Mouse (Mus musculus) liver, embryonic 14.5 days (tissue): ENCODE measurements around the gene Tph1. TPM values are rescaled to one million over a fixed set of nuclear protein-coding genes. Genes with fewer than 3 reads are reported as not detected.
A peak's percentile ranks its signal among the peaks of the same experiment; 100 is the strongest.

Experiments used
- ATAC-seq: fragments of 200-750 bp; cut with Nextera tagmentation; 2 replicates; pipeline ENCODE4 v1.8.0; 2017; ENCODE audit warnings: moderate number of reproducible peaks, mild to moderate bottlenecking, moderate library complexity; ENCODE audit not compliant: insufficient read depth
- DNase-seq, 3 experiments: peaks; one replicate each; pipeline ENCODE4 v3.0.0-alpha.2; 2012 to 2013; ENCODE audit warnings: low read depth in 3 of 3, low spot score in 3 of 3
- H3K27ac ChIP-seq: fragments of 300-500 bp; sonication (generic); 2 replicates; pipeline ENCODE4 v1.5.1; 2014; ENCODE audit warnings: moderate library complexity, mild to moderate bottlenecking, control low read depth, inconsistent platforms
- H3K27me3 ChIP-seq: fragments of 300-500 bp; sonication (generic); 2 replicates; pipeline ENCODE4 v1.6.1; 2014; ENCODE audit warnings: mild to moderate bottlenecking, low read length, moderate library complexity; ENCODE audit not compliant: control insufficient read depth, insufficient read depth
- H3K36me3 ChIP-seq: fragments of 300-500 bp; sonication (generic); replicated peaks from 2 replicates; pipeline ENCODE4 v1.6.1; 2014; ENCODE audit warnings: low read depth; ENCODE audit not compliant: control insufficient read depth, insufficient read depth
- H3K4me1 ChIP-seq, 2 experiments: fragments of 200-500 bp in 1 of 2; fragments of 300-500 bp in 1 of 2; sonication (generic) in 1 of 2; replicated peaks; 2 replicates each; pipeline ENCODE4 v1.6.1; 2012 to 2014; ENCODE audit warnings: antibody characterized with exemption in 1 of 2, inconsistent platforms in 1 of 2, low read length in 1 of 2; ENCODE audit not compliant: control insufficient read depth in 2 of 2, insufficient read depth in 2 of 2
- H3K4me2 ChIP-seq: fragments of 300-500 bp; sonication (generic); 2 replicates; pipeline ENCODE4 v1.6.1; 2014; ENCODE audit warnings: low read depth, mild to moderate bottlenecking, control low read depth, moderate library complexity
- H3K4me3 ChIP-seq, 2 experiments: fragments of 200-500 bp in 1 of 2; fragments of 300-500 bp in 1 of 2; sonication (generic) in 1 of 2; 2 replicates each; pipeline ENCODE4 v1.5.1; 2012 to 2014; ENCODE audit warnings: low read depth in 2 of 2, low read length in 2 of 2, mild to moderate bottlenecking in 2 of 2, control low read depth in 1 of 2, inconsistent platforms in 1 of 2, moderate library complexity in 1 of 2; ENCODE audit not compliant: insufficient read depth in 1 of 2
- H3K9ac ChIP-seq: fragments of 300-500 bp; sonication (generic); replicated peaks from 2 replicates; pipeline ENCODE4 v1.6.1; 2014; ENCODE audit warnings: mild to moderate bottlenecking, control low read depth, moderate library complexity
- H3K9me3 ChIP-seq: fragments of 300-500 bp; sonication (generic); 2 replicates; pipeline ENCODE4 v1.6.1; 2016; ENCODE audit warnings: low read length, mixed read lengths; ENCODE audit not compliant: control insufficient read depth
- CTCF ChIP-seq: IDR thresholded peaks from 2 replicates; pipeline ENCODE4 v1.5.1; 2016; ENCODE audit warnings: antibody characterized with exemption, low read depth, control low read depth
- EP300 ChIP-seq: IDR thresholded peaks from 2 replicates; pipeline ENCODE4 v1.6.1; 2016; ENCODE audit warnings: antibody characterized with exemption, low read depth
- WGBS: fragments of 180-500 bp; shearing (Covaris S2); extraction: QIAGEN DNeasy Blood & Tissue Kit; methylation state at CpG from one replicate; pipeline ENCODE4 v1.1.7; 2014; ENCODE audit not compliant: insufficient replicate concordance; 5-methylcytosine and 5-hydroxymethylcytosine counted together
- polyA plus RNA-seq, 2 experiments: library from polyadenylated mRNA; depleted of rRNA in 1 of 2; stranded (reverse) in 1 of 2; unstranded in 1 of 2; fragments of >200 nt; fragmentation: Nextera tagmentation in 1 of 2; extraction: Ambion mirVana in 1 of 2; gene quantifications; 2 replicates each; pipeline versions ENCODE4 v1.2.1 to v1.2.3; 2012 to 2014

Tph1 gene
- polyA plus RNA-seq, 2 experiments, result not detected

- ATAC-seq (no peak), DNase-seq (no peak)
- Histone ChIP-seq H3K4me2 (no peak within 1 kb of the TSS), H3K36me3 (no peaks in the 10 kb centered on the region), H3K4me3 (no peak within 1 kb of the TSS), H3K9ac (no peak within 1 kb of the TSS), H3K9me3 (no peaks in the 10 kb centered on the region), H3K27ac (no peak within 1 kb of the TSS), H3K4me1 (peaks cover 0 to 9% of the 10 kb centered on the region in 2 experiments; a peak in 2 of 4 replicates), H3K27me3 (no peaks in the 10 kb centered on the region)
- TF ChIP-seq EP300 (no peak), CTCF (no peak)
- WGBS, result 64% methylated on average over 5 of the region's 5 CpGs
Measured at GRCm38 (mm10) chr7:46715600-46715999, 43.3 kb upstream of the Tph1 start, which contains the start of gene Saa3. Gene Saa3 (minus strand): TSS chr7:46715700.

- 24% methylated on average over 6 of the region's 6 CpGs for WGBS
- Histone ChIP-seq H3K27me3 (no peaks in the 10 kb centered on the region), H3K4me3 (no peak overlapping the region), H3K9ac (no peak overlapping the region), H3K4me1 (peaks cover 3 to 9% of the 10 kb centered on the region in 2 experiments), H3K9me3 (no peaks in the 10 kb centered on the region), H3K4me2 (no peak overlapping the region), H3K27ac (no peak overlapping the region), H3K36me3 (no peaks in the 10 kb centered on the region)
- DNase-seq, result peak; percentile 45 to 54 (median 47)
- TF ChIP-seq CTCF (peak; percentile 91), EP300 (no peak)
- ATAC-seq, result no peak
Measured at GRCm38 (mm10) chr7:46714518-46714917, 42.2 kb upstream of the Tph1 start.

DNA sequence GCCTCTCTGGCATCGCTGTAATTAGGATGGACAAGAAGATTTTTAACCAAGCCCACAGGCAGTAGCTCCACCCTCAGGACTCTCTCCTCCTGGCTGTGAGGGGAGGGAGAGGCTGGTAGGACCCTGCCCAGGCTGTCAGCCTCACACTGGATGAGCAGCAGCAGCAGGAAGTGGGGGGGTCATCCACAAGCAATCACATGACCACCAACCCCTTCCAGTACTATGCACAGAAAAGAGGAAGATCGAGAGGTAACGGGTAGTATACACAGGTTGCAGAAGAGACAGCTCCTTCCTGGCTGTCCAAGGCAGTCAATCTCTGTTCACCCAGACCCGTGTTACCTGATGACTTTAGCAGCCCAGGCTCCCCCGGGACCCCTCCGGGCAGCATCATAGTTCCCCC is 39.9 kb upstream of the Tph1 start:
- no peaks in the 10 kb centered on the region for H3K9me3 ChIP-seq
- no peaks in the 10 kb centered on the region for H3K27me3 ChIP-seq
- H3K27ac ChIP-seq, result no peak overlapping the region
- no peak for TF ChIP-seq CTCF
- TF ChIP-seq EP300, result no peak
- no peak overlapping the region for H3K4me3 ChIP-seq
- DNase-seq, result no peak
- H3K4me2 ChIP-seq, result no peak overlapping the region
- no peak overlapping the region for H3K9ac ChIP-seq
- H3K4me1 ChIP-seq, result peaks cover 6 to 7% of the 10 kb centered on the region in 2 experiments
- 19% methylated on average over 6 of the region's 6 CpGs for WGBS
- peaks cover 2% of the 10 kb centered on the region; the same call in 1 of the 2 replicates for H3K36me3 ChIP-seq
- no peak for ATAC-seq

DNA sequence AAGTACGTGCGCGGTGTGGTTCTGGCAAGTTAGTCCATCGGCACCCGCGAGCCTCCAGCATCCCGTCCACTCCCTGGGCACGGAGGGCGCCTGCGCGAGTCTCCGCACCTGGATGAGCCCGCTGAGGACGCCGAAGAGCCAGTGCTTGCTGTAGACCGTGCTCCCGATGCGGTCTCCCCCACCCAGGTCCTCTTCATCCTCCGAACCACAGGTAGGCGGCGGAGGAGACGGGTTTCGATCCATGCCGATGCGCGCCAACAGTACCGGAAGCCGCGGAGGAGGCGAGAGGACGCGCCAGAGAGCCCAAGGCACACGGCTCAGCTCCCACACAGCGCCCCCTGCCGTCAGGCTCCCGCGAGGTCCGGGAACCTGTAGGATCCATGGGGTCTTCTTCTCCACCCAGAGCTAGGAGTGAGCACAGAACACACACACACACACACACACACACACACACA is 38.1 kb upstream of the Tph1 start, which contains the start of gene Saal1:
Gene Saal1 (minus strand): TSS at position 291 of the 455 bp plus-strand sequence.
- Histone ChIP-seq H3K27me3 (no peaks in the 10 kb centered on the region), H3K36me3 (peaks cover 15% of the 10 kb centered on the region), H3K4me2 (peak within 1 kb of the TSS; percentile 75), H3K9ac (peak within 1 kb of the TSS; percentile 81), H3K9me3 (no peaks in the 10 kb centered on the region), H3K4me1 (peaks cover 6 to 7% of the 10 kb centered on the region in 2 experiments), H3K27ac (no peak within 1 kb of the TSS), H3K4me3 (peak within 1 kb of the TSS; percentile 71 to 79)
- peak; percentile 73 to 78 (median 75) for DNase-seq
- TF ChIP-seq EP300, result no peak
- TF ChIP-seq CTCF, result peak; percentile 99
- ATAC-seq, result peak; percentile 92
- under 1% methylated on average over 38 of the region's 38 CpGs for WGBS

- H3K27ac ChIP-seq, result no peak overlapping the region
Measured at GRCm38 (mm10) chr7:46700521-46701025, 28.2 kb upstream of the Tph1 start.

More at GRCm38 (mm10) chr7:46700521-46701025, 28.2 kb upstream of the Tph1 start:
- H3K4me2 ChIP-seq, result no peak overlapping the region
- H3K36me3 ChIP-seq, result peaks cover 36% of the 10 kb centered on the region
- H3K9ac ChIP-seq, result no peak overlapping the region
- no peak for DNase-seq
- no peak for ATAC-seq
- no peaks in the 10 kb centered on the region for H3K9me3 ChIP-seq
- no peaks in the 10 kb centered on the region for H3K27me3 ChIP-seq
- 83% methylated on average over 6 of the region's 6 CpGs for WGBS
- peaks cover 0 to 5% of the 10 kb centered on the region in 2 experiments; a peak in 2 of 4 replicates for H3K4me1 ChIP-seq
- TF ChIP-seq EP300 (no peak), CTCF (no peak)
- H3K4me3 ChIP-seq, result no peak overlapping the region
